Mouse (Mus musculus) cerebellum, adult 2 months (tissue): ENCODE results near the gene Atp13a3.

ENCODE experiments used
- CTCF ChIP-seq: fragments of 200-500 bp; IDR thresholded peaks from 2 replicates; pipeline ENCODE4 v1.5.1; 2011; ENCODE audit warnings: low read depth, mild to moderate bottlenecking, control low read depth, low read length, moderate library complexity, borderline replicate concordance; ENCODE audit not compliant: insufficient read depth
- POLR2A ChIP-seq: fragments of 200-500 bp; IDR thresholded peaks from 2 replicates; pipeline ENCODE4 v1.6.1; 2011; ENCODE audit warnings: low read length, control low read depth, borderline replicate concordance; ENCODE audit not compliant: insufficient read depth

DNA sequence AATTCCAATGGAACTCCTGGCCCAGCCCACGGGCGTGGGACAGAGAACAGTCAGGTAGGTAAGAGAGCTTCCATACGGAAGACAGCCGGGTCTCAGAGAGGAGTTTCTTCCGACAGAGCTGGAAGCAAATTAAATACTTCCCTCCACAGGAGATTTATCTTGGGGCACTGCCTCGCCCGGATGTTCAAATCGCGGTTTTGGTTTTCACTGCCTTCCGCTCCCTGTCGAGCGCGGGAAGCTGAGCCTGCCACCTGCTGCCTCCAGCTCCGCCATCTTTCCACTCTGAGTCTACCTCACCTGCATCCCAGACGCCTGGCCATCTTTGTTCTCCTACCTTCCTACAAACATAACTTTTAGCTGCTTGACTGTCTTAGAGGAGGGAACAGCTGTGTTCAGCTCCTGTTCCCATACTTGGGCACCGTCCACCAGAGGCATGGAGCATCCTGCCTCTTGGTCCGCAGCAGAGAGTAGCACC is 16.5 kb downstream of the Atp13a3 start:
- TF ChIP-seq CTCF (no peak), POLR2A (no peak)
